Mouse (Mus musculus) G1E (cell line): ENCODE results near the gene Ruvbl2. TPM values are rescaled to one million over a fixed set of nuclear protein-coding genes. Genes with fewer than 3 reads are reported as not detected.
"Not testable (repeated sequence)": the region's sequence is repeated elsewhere in the genome, so short reads cannot be mapped to it uniquely, and the experiment has no call there.

Experiments used
- ATAC-seq: 2 replicates; pipeline ENCODE4 v1.8.0; 2016; ENCODE audit warnings: mild to moderate bottlenecking; ENCODE audit not compliant: insufficient number of reproducible peaks, poor library complexity, low FRiP score, severe bottlenecking; ENCODE audit errors: extremely low read depth
- DNase-seq: peaks from one replicate; pipeline ENCODE4 v3.0.0; 2012; ENCODE audit warnings: low spot score
- H3K27me3 ChIP-seq: 2 replicates; pipeline ENCODE4 v1.6.1; 2012; ENCODE audit warnings: mild to moderate bottlenecking, low read length, inconsistent platforms; ENCODE audit not compliant: insufficient read depth
- H3K36me3 ChIP-seq: replicated peaks from 2 replicates; pipeline ENCODE3; 2012; ENCODE audit warnings: mild to moderate bottlenecking, inconsistent platforms
- H3K4me1 ChIP-seq: 2 replicates; pipeline ENCODE4 v1.6.1; 2012; ENCODE audit warnings: low read depth, low read length, inconsistent platforms, mixed read lengths; ENCODE audit not compliant: insufficient read depth
- H3K4me3 ChIP-seq: 2 replicates; pipeline ENCODE4 v1.5.1; 2012; ENCODE audit warnings: low read depth, mild to moderate bottlenecking, inconsistent platforms, low read length, moderate library complexity, mixed read lengths
- H3K9me3 ChIP-seq: replicated peaks from 2 replicates; pipeline ENCODE4 v1.6.1; 2012; ENCODE audit warnings: inconsistent platforms
- CTCF ChIP-seq: IDR thresholded peaks from 2 replicates; pipeline ENCODE4 v1.5.1; 2012; ENCODE audit warnings: low read depth, low read length, inconsistent platforms, mixed read lengths
- GATA1 ChIP-seq: IDR thresholded peaks from 2 replicates; pipeline ENCODE4 v1.6.1; 2012; ENCODE audit warnings: borderline replicate concordance, low read length, inconsistent platforms, mixed read lengths
- GATA2 ChIP-seq: IDR thresholded peaks from 2 replicates; pipeline ENCODE4 v1.6.1; 2012; ENCODE audit warnings: low read depth, low read length, inconsistent platforms, borderline replicate concordance
- POLR2AphosphoS5 ChIP-seq: IDR thresholded peaks from 2 replicates; pipeline ENCODE4 v1.6.1; 2012; ENCODE audit warnings: low read depth, low read length, inconsistent platforms; ENCODE audit not compliant: insufficient replicate concordance
- TAL1 ChIP-seq: conservative IDR thresholded peaks from 2 replicates; pipeline ENCODE4 v1.6.1; 2012; ENCODE audit warnings: low read depth, low read length, inconsistent platforms, mixed read lengths
- polyA plus RNA-seq: library from polyadenylated mRNA; stranded (reverse); fragments of >175 nt; gene quantifications from 2 replicates; pipeline ENCODE4 v1.2.3, GENCODE M21; 2012
- total RNA-seq, 2 experiments: library from RNA; stranded (forward) in 1 of 2; stranded (reverse) in 1 of 2; fragments of 200-1000 nt in 1 of 2; fragments of >200 nt in 1 of 2; fragmentation: Nextera tagmentation in 1 of 2; gene quantifications; 2 replicates each; pipeline ENCODE4 v1.2.3; 2014 to 2017

Gene Ruvbl2
- total and polyA plus RNA-seq, 3 experiments: 139 to 639 (median 255) TPM

- no peaks in the 10 kb centered on the region for H3K36me3 ChIP-seq
- H3K4me3 ChIP-seq: peak within 1 kb of the TSS; percentile 19; the same call in 1 of the 2 replicates
- H3K27me3 ChIP-seq: peaks cover 63% of the 10 kb centered on the region
- peak; percentile 91 for TF ChIP-seq CTCF
- TF ChIP-seq POLR2AphosphoS5: no peak
- TF ChIP-seq GATA1: no peak
- H3K4me1 ChIP-seq: peaks cover 13% of the 10 kb centered on the region
- H3K9me3 ChIP-seq: peaks cover 15% of the 10 kb centered on the region
- DNase-seq (peak; percentile 79), ATAC-seq (no peak; the same call in 1 of the 2 replicates)
These were observed 32.5 kb downstream of the Ruvbl2 start, which contains the start of gene Kcna7 for GRCm38 (mm10) chr7:45405091-45406075. TSS of gene Kcna7 (plus strand) at chr7:45405653.

GRCm38 (mm10) chr7:45403532-45404261, 34.2 kb downstream of the Ruvbl2 start:
- DNase-seq (no peak), ATAC-seq (no peak)
- H3K4me1 ChIP-seq: peaks cover 13% of the 10 kb centered on the region
- H3K27me3 ChIP-seq: peaks cover 46% of the 10 kb centered on the region
- TF ChIP-seq GATA2 (no peak), TAL1 (no peak), GATA1 (no peak), CTCF (peak; percentile 46; the same call in 1 of the 2 replicates), POLR2AphosphoS5 (no peak)
- H3K9me3 ChIP-seq: peaks cover 15% of the 10 kb centered on the region
- no peak overlapping the region for H3K4me3 ChIP-seq
- no peaks in the 10 kb centered on the region for H3K36me3 ChIP-seq

GRCm38 (mm10) chr7:45401521-45402085, 36.3 kb downstream of the Ruvbl2 start:
- DNase-seq (no peak), ATAC-seq (no peak)
- TF ChIP-seq GATA1 (no peak), CTCF (no peak), TAL1 (no peak), GATA2 (no peak), POLR2AphosphoS5 (no peak)
- no peak overlapping the region for H3K4me3 ChIP-seq
- H3K9me3 ChIP-seq: peaks cover 9% of the 10 kb centered on the region
- no peaks in the 10 kb centered on the region for H3K36me3 ChIP-seq
- peaks cover 23% of the 10 kb centered on the region for H3K4me1 ChIP-seq
- peaks cover 28% of the 10 kb centered on the region for H3K27me3 ChIP-seq

DNA sequence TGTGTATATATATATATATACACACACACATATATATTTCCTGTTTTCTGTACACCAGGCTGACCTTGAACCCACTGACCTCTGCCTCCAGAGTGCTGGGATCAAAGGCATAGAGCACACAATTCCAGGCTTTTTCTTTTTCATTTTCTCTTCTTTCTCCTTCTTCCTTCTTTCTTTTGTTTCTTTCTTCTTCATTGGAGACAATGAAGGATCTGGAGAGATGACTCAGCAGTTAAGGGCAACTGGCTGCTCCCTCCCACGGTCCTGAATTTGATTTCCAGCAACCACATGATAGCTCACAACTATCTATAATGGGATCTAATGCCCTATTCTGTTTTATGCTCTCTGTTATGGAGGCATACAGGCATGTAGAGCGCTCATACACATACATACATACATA, 41.1 kb downstream of the Ruvbl2 start:
- ATAC-seq: no peak
- Histone ChIP-seq H3K9me3 (no peaks in the 10 kb centered on the region), H3K36me3 (peaks cover 29% of the 10 kb centered on the region), H3K4me1 (peaks cover 37% of the 10 kb centered on the region), H3K27me3 (peaks cover 7% of the 10 kb centered on the region), H3K4me3 (no peak overlapping the region)
- no peak for DNase-seq
- no peak for TF ChIP-seq POLR2AphosphoS5
- TF ChIP-seq TAL1: no peak
- no peak for TF ChIP-seq GATA2
- no peak for TF ChIP-seq GATA1
- no peak for TF ChIP-seq CTCF

- DNase-seq: not testable (repeated sequence)
These were observed 41.5 kb downstream of the Ruvbl2 start for GRCm38 (mm10) chr7:45396337-45396775.

More at GRCm38 (mm10) chr7:45396337-45396775, 41.5 kb downstream of the Ruvbl2 start:
- not testable (repeated sequence) for H3K27me3 ChIP-seq, ATAC-seq, H3K9me3 ChIP-seq
- Histone ChIP-seq H3K4me3 (peak overlapping the region; percentile 83; the same call in 1 of the 2 replicates), H3K36me3 (peaks cover 33% of the 10 kb centered on the region), H3K4me1 (peaks cover 41% of the 10 kb centered on the region)
